Mouse (Mus musculus): Measurements from ENCODE around the gene Tcf7l1.

- TF ChIP-seq CTCF (IDR thresholded peaks at IDR 0.05; ENCODE audit: low read depth): no peak
- TF ChIP-seq EP300 (IDR thresholded peaks at IDR 0.05; ENCODE audit: low read depth): no peak
Measured at GRCm38 (mm10) chr6:72732109-72732508, 56.9 kb downstream of the Tcf7l1 start.
